14 mouse cellular contexts compared by ENCODE assay signal in genomic region chr17:32087069-32087468, GRCm38 (mm10). TPM values are rescaled to one million over a fixed set of nuclear protein-coding genes. Genes with fewer than 3 reads are reported as not detected.
"Had no signal": no experiment of that assay in that cellular context is flagged by ENCODE, and none has a peak within 500 bp of the region (broad histone marks: within the 10 kb centered on the region; RNA-seq: fewer than 3 reads in every experiment).

No protein-coding gene starts in this region.

- ATAC-seq: intestine, postnatal 0 days; lung, postnatal 0 days; midbrain, embryonic 15.5 days had no signal

- H3K27me3 ChIP-seq: limb, embryonic 13.5 days; midbrain, embryonic 15.5 days had no signal

- H3K9ac ChIP-seq: limb, embryonic 13.5 days; liver, embryonic 14.5 days; midbrain, embryonic 15.5 days had no signal

- H3K4me3 ChIP-seq: limb, embryonic 13.5 days; midbrain, embryonic 15.5 days had no signal

- H3K4me2 ChIP-seq: limb, embryonic 13.5 days; midbrain, embryonic 15.5 days had no signal

- DNase-seq: kidney, adult 9 months; kidney, postnatal 4 days; left cerebral cortex, postnatal 4 days; lung, adult 2 months; lung, postnatal 36 days; right cerebral cortex, postnatal 14 days; thymus, postnatal 36 days had no signal

- H3K27ac ChIP-seq: kidney, postnatal 0 days; limb, embryonic 13.5 days; liver, embryonic 14.5 days; midbrain, embryonic 15.5 days had no signal

- H3K36me3 ChIP-seq: limb, embryonic 13.5 days; midbrain, embryonic 15.5 days had no signal

- H3K9me3 ChIP-seq: limb, embryonic 13.5 days; midbrain, embryonic 15.5 days had no signal

RNA-seq across cellular contexts. Expression of gene Hsf2bp, which starts 50.9 kb away (rescaled TPM):
- total RNA-seq: megakaryocyte progenitor cell, adult 5-6 weeks had no signal
